Mouse (Mus musculus): Measurements from ENCODE around the gene Cntn3.

DNA sequence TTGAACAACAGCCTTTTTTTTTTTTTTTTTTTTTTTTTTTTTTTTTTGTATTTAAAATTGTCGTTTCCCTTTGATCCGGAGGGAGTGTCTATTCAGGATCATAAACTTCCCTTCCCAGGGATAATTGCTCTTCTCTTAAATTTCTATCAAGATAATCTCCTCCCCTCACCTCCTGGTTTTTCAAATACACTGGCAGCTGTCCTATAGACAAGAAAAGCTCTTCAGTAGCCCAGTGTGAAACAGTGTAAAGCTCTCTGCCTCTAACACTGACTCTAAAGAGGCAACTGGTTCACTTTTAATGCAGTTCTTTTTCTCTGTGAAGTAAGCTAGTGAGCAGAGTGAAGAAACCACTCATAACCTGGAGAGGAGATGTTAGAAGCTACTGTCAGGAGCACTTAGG is 290.0 kb downstream of the Cntn3 start:
- TF ChIP-seq POLR2A (IDR thresholded peaks at IDR 0.05; ENCODE audit: extremely low read depth, insufficient read depth, low read length) (no peak), CTCF (IDR thresholded peaks at IDR 0.05; ENCODE audit: extremely low read depth, insufficient read depth, low read length) (no peak)
